Mouse (Mus musculus): ENCODE measurements around the gene Zswim2. TPM values are rescaled to one million over a fixed set of nuclear protein-coding genes. Genes with fewer than 3 reads are reported as not detected.

Gene Zswim2
- polyA plus RNA-seq, 1 experiment from 2014 or later, result not detected

- H3K27ac ChIP-seq (ENCODE audit: low read depth, low read length), result no peak overlapping the region
- no peaks in the 10 kb centered on the region for H3K27me3 ChIP-seq (replicated peaks; ENCODE audit: control insufficient read depth, insufficient read depth, low read length)
- H3K36me3 ChIP-seq (ENCODE audit: control insufficient read depth, insufficient read depth, low read length), result no peaks in the 10 kb centered on the region
- peak overlapping the region; percentile 52 for H3K4me2 ChIP-seq
- ATAC-seq (replicated peaks; ENCODE audit: low FRiP score) (no peak), DNase-seq (ENCODE audit: low spot score) (no peak)
- 41% methylated on average over 3 of the region's 3 CpGs for WGBS
- no peak overlapping the region for H3K4me3 ChIP-seq (ENCODE audit: low read depth, low read length)
- H3K9ac ChIP-seq (ENCODE audit: low read depth, low read length), result no peak overlapping the region
- no peaks in the 10 kb centered on the region; the same call in 1 of the 2 replicates for H3K4me1 ChIP-seq (replicated peaks; ENCODE audit: control insufficient read depth, insufficient read depth, low read length)
- H3K9me3 ChIP-seq (ENCODE audit: control insufficient read depth, low read length), result no peaks in the 10 kb centered on the region
These were observed 350 bp upstream of the Zswim2 start for GRCm38 (mm10) chr2:83941378-83941777.

GRCm38 (mm10) chr2:83929478-83930088, 11.4 kb downstream of the Zswim2 start:
- ATAC-seq (replicated peaks; ENCODE audit: low FRiP score), result no peak
- 41% methylated on average over 2 of the region's 2 CpGs for WGBS

GRCm38 (mm10) chr2:83901896-83902540, 39.0 kb downstream of the Zswim2 start:
- no peaks in the 10 kb centered on the region for H3K9me3 ChIP-seq (ENCODE audit: control insufficient read depth, low read length)
- H3K36me3 ChIP-seq (ENCODE audit: control insufficient read depth, insufficient read depth, low read length), result no peaks in the 10 kb centered on the region
- WGBS, result 70% methylated on average over 2 of the region's 2 CpGs
- no peak for ATAC-seq (replicated peaks; ENCODE audit: low FRiP score)
- H3K4me3 ChIP-seq (ENCODE audit: low read depth, low read length), result no peak overlapping the region
- no peaks in the 10 kb centered on the region for H3K27me3 ChIP-seq (replicated peaks; ENCODE audit: control insufficient read depth, insufficient read depth, low read length)
- H3K4me2 ChIP-seq, result no peak overlapping the region
- no peak overlapping the region for H3K27ac ChIP-seq (ENCODE audit: low read depth, low read length)
- DNase-seq (ENCODE audit: low spot score), result no peak
- H3K4me1 ChIP-seq (replicated peaks; ENCODE audit: control insufficient read depth, insufficient read depth, low read length), result no peaks in the 10 kb centered on the region
- no peak overlapping the region for H3K9ac ChIP-seq (ENCODE audit: low read depth, low read length)

More at GRCm38 (mm10) chr2:83929478-83930088, 11.4 kb downstream of the Zswim2 start:
- no peak overlapping the region for H3K4me2 ChIP-seq
- H3K27me3 ChIP-seq (replicated peaks; ENCODE audit: control insufficient read depth, insufficient read depth, low read length), result no peaks in the 10 kb centered on the region
- no peak overlapping the region for H3K4me3 ChIP-seq (ENCODE audit: low read depth, low read length)
- no peak overlapping the region for H3K9ac ChIP-seq (ENCODE audit: low read depth, low read length)
- H3K4me1 ChIP-seq (replicated peaks; ENCODE audit: control insufficient read depth, insufficient read depth, low read length), result no peaks in the 10 kb centered on the region
- H3K36me3 ChIP-seq (ENCODE audit: control insufficient read depth, insufficient read depth, low read length), result no peaks in the 10 kb centered on the region
- H3K27ac ChIP-seq (ENCODE audit: low read depth, low read length), result no peak overlapping the region
- H3K9me3 ChIP-seq (ENCODE audit: control insufficient read depth, low read length), result no peaks in the 10 kb centered on the region
- no peak for DNase-seq (ENCODE audit: low spot score)

- H3K4me1 ChIP-seq (replicated peaks; ENCODE audit: control insufficient read depth, insufficient read depth, low read length), result no peaks in the 10 kb centered on the region
- WGBS, result 89% methylated on average over 2 of the region's 2 CpGs
These were observed 47.3 kb downstream of the Zswim2 start for GRCm38 (mm10) chr2:83893701-83894100.

GRCm38 (mm10) chr2:83883850-83884420, 57.1 kb downstream of the Zswim2 start:
- no peak for ATAC-seq (replicated peaks; ENCODE audit: low FRiP score)

More at GRCm38 (mm10) chr2:83893701-83894100, 47.3 kb downstream of the Zswim2 start:
- H3K9ac ChIP-seq (ENCODE audit: low read depth, low read length), result no peak overlapping the region
- H3K36me3 ChIP-seq (ENCODE audit: control insufficient read depth, insufficient read depth, low read length), result no peaks in the 10 kb centered on the region
- ATAC-seq (replicated peaks; ENCODE audit: low FRiP score) (no peak), DNase-seq (ENCODE audit: low spot score) (no peak)
- no peak overlapping the region for H3K4me2 ChIP-seq
- H3K9me3 ChIP-seq (ENCODE audit: control insufficient read depth, low read length), result no peaks in the 10 kb centered on the region
- no peaks in the 10 kb centered on the region for H3K27me3 ChIP-seq (replicated peaks; ENCODE audit: control insufficient read depth, insufficient read depth, low read length)
- no peak overlapping the region for H3K4me3 ChIP-seq (ENCODE audit: low read depth, low read length)
- H3K27ac ChIP-seq (ENCODE audit: low read depth, low read length), result no peak overlapping the region

More at GRCm38 (mm10) chr2:83883850-83884420, 57.1 kb downstream of the Zswim2 start:
- H3K27ac ChIP-seq (ENCODE audit: low read depth, low read length), result no peak overlapping the region
- no peaks in the 10 kb centered on the region for H3K36me3 ChIP-seq (ENCODE audit: control insufficient read depth, insufficient read depth, low read length)
- no peak overlapping the region for H3K4me3 ChIP-seq (ENCODE audit: low read depth, low read length)
- H3K9ac ChIP-seq (ENCODE audit: low read depth, low read length), result no peak overlapping the region
- WGBS, result 74% methylated on average over 6 of the region's 6 CpGs
- no peaks in the 10 kb centered on the region for H3K4me1 ChIP-seq (replicated peaks; ENCODE audit: control insufficient read depth, insufficient read depth, low read length)
- H3K9me3 ChIP-seq (ENCODE audit: control insufficient read depth, low read length), result no peaks in the 10 kb centered on the region
- H3K27me3 ChIP-seq (replicated peaks; ENCODE audit: control insufficient read depth, insufficient read depth, low read length), result no peaks in the 10 kb centered on the region
- DNase-seq (ENCODE audit: low spot score), result no peak
- H3K4me2 ChIP-seq, result no peak overlapping the region

Other genes starting within 250 kb of the Zswim2 start
- 34.3 and 38.3 TPM in 2 replicates for gene Itgav, start 216.8 kb downstream of the Zswim2 start, polyA plus RNA-seq (2014; fragmentation: Nextera tagmentation; extraction: Ambion mirVana)
- 1.9 and 2.0 TPM in 2 replicates for gene Fam171b, start 128.6 kb downstream of the Zswim2 start, polyA plus RNA-seq (2014; fragmentation: Nextera tagmentation; extraction: Ambion mirVana)
- not detected in 2 replicates for gene Gm13698, start 14.5 kb upstream of the Zswim2 start, polyA plus RNA-seq (2014; fragmentation: Nextera tagmentation; extraction: Ambion mirVana)
- gene Gm13693, start 20.3 kb upstream of the Zswim2 start, polyA plus RNA-seq (2014; fragmentation: Nextera tagmentation; extraction: Ambion mirVana), result not detected in 2 replicates
- gene Gm13695, start 26.1 kb upstream of the Zswim2 start, polyA plus RNA-seq (2014; fragmentation: Nextera tagmentation; extraction: Ambion mirVana), result not detected in 2 replicates
- gene Gm13696, start 31.9 kb upstream of the Zswim2 start, polyA plus RNA-seq (2014; fragmentation: Nextera tagmentation; extraction: Ambion mirVana), result not detected in 2 replicates
- not detected in 2 replicates for gene Gm13694, start 37.7 kb upstream of the Zswim2 start, polyA plus RNA-seq (2014; fragmentation: Nextera tagmentation; extraction: Ambion mirVana)
- not detected in 2 replicates for gene Gm13697, start 43.5 kb upstream of the Zswim2 start, polyA plus RNA-seq (2014; fragmentation: Nextera tagmentation; extraction: Ambion mirVana)
- not detected in 2 replicates for gene Gm13691, start 49.3 kb upstream of the Zswim2 start, polyA plus RNA-seq (2014; fragmentation: Nextera tagmentation; extraction: Ambion mirVana)